Mouse (Mus musculus) left cerebral cortex, postnatal 4 days (tissue): ENCODE results near the gene Dlgap1. TPM values are rescaled to one million over a fixed set of nuclear protein-coding genes. Genes with fewer than 3 reads are reported as not detected.

Source experiments
- DNase-seq: peaks from one replicate; pipeline ENCODE4 v3.0.0-alpha.2; 2022
- intact Hi-C: fragments of 180-260 bp; cut with DNase I; formaldehyde crosslinking; loops from one replicate; pipeline ENCODE4 v1.15.1; 2025
- total RNA-seq, 2 experiments: library from RNA; stranded (reverse); gene quantifications; 2 replicates each; pipeline ENCODE4 v1.2.3; 2021

Dlgap1 gene
- total RNA-seq, 2 experiments from 2014 or later, result 157 to 164 TPM

GRCm38 (mm10) chr17:70706976-70707818, 738.3 kb downstream of the Dlgap1 start:
- intact Hi-C loops, result no loop called here
- peak; percentile 79 for DNase-seq

GRCm38 (mm10) chr17:70707819-70708140, 738.9 kb downstream of the Dlgap1 start:
- intact Hi-C loops, result no loop called here
- DNase-seq, result no peak

DNA sequence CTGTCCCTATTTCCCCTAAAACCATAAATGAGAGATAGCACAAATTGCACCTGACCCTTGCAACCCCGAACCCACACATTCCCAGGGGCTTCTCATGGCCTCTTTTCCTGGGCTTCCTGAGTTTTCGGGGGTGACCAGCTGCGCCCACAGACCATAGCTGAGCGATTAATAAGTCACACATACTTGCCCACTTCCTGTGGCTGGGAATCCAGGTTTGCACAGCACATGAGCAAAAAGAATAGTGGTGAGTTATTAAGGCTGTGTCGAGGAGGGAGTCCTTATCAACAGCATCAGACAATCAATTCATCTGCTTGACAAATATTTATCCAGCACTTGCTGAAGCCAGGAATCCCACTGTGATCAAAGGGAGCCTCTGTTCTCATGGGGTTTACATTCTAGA, 740.7 kb downstream of the Dlgap1 start:
- DNase-seq, result no peak
- intact Hi-C loops, result no loop called here

DNA sequence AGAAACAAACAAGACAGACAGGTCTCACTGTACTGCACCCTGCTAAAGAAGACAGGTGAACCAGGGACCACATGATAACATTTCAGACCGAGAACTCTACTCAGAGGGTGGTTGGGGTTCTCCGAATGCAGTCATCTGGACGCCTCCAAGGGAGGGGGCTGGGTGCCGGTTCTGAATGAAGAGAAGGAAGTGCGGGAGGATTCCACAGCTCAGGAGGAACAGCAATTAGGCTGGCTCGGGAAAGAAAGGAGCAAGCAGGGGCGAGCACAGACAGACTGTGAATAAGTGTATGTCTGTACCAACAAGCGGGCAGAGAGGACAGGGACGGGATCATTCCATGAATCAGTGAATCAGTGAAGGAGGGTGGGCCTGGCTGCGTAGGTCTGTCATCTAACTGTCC, 744.6 kb downstream of the Dlgap1 start:
- intact Hi-C loops, result no loop called here
- DNase-seq, result no peak

DNA sequence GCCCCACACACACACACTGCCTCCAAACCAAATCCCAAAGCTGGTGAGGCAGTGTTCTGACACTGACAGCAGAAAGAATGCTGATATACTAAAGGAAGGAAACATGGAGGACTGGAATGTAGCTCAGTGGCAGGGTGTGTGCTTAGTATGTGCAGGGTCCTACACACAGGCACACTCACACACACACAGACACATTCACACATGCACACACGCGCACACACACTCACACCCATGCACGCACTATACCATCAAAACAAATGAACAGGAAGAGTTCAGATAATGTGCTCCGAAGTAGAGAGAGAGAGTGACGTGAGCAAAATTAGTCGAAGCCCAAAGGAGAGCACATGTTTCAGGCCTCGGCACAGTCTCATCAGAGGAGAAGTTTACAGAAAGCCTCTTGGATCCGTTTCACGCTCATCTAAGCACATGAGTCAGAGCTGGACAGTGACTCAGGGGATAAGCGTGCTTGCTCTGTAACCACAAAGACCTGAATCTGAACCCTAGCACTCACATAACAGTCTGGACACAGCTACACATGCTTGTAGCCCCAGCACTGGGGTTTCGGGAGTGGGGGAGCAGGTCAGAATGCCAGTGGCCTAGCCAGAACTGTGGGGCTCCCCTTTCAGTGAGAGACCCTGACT, 750.9 kb downstream of the Dlgap1 start:
- no peak for DNase-seq
- intact Hi-C loops, result no loop called here

- intact Hi-C loops, result no loop called here
- DNase-seq, result no peak
Measured at GRCm38 (mm10) chr17:70720766-70721165, 751.9 kb downstream of the Dlgap1 start.

DNA sequence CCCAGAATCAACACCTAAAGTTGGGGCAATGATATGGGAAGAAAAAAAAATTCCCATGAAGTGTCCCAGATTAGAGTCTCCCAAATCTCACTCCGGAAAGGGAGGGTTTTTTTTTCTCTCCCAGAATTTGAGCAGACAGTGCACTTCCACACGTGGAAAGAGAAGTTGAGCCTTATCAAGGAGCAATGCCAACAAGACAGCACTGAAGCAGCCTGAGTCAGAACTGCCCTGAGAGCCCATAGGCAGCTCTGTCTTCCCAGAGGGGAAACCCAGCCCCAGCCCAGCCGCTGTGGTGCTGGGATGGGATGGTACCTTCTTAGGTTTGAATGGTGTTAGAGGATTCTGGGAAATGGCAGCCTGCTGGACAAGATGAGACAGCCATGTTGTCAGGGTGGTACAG, 753.3 kb downstream of the Dlgap1 start:
- intact Hi-C loops, result no loop called here
- no peak for DNase-seq

GRCm38 (mm10) chr17:70728719-70729281, 759.9 kb downstream of the Dlgap1 start:
- DNase-seq, result no peak
- intact Hi-C loops, result no loop called here

- intact Hi-C loops, result no loop called here
- no peak for DNase-seq
Measured at GRCm38 (mm10) chr17:70734728-70735127, 765.9 kb downstream of the Dlgap1 start.

DNA sequence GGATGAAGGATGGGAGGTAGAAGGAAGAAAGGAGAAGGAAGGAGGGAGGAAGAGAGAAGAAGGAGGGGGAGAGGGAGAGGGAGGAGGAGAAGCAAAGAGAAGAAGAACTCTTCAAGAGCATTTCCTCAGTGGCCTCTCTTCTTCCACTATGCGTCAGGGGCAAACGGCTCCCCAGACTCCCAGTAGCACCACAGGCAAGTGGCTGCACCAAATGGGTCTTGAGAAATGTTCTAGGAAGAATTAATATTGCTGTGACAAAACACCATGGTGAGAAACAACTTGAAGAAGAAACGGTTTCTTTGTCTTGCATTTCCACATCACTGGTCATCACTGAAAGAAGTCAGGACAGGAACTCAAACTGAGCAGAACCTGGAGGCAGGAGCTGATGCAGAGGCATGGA, 766.5 kb downstream of the Dlgap1 start:
- intact Hi-C loops, result no loop called here
- no peak for DNase-seq

DNA sequence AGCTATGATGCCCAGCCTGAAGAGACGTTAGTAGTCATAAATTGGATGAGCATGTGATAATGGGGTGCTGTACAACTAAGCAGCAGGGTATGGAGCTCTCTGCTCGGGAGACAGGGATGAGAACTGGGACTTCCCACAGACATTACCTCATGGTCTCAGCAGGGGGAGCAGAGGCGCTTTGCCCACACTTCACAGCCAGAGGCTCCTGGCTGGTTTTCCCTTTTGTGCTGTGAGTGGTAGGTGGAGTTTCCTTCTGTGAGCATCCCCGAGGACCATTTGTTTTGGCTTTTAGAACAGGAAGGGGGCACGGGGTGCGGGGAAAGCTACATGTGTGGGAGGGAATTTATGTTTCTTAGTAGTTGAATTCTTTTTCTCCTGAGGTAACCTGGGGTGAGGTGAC, 768.6 kb downstream of the Dlgap1 start:
- intact Hi-C loops, result no loop called here

DNA sequence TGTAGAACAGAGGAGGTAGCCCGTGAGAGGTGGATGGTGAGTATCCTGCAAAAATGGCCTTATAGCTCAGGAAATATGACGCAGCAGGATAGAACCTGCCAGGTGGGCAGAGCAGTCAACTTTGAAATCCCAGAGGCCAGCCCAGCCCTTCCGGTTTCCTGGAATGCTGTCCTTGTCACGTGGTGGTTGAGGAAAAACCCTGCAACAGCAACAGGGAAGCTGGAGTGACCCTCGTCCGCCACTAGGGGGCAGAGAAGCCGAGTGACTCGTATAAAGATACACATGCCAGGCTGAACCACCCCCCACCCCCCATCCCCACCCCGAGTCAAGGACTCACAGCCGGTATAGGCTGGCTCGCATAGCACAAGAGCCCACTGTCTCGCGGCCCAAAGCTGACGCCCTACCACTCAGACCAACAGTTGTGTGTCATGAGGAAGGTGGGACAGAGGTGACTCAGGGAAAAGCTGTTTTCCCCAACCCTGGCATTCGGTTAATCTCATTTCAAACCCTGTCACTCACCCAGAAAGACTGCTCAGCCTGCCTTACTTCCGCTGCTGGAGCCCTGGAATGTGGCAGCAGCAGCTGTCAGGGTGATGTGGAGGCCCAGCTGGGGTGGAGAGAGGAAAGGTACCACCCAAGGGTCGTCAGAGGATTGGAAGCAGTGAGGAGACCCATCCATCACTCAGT, 769.4 kb downstream of the Dlgap1 start:
- DNase-seq, result peak; percentile 83
- intact Hi-C loops, result no loop called here

More for the DNA sequence above, 768.6 kb downstream of the Dlgap1 start:
- peak; percentile 23 for DNase-seq

DNA sequence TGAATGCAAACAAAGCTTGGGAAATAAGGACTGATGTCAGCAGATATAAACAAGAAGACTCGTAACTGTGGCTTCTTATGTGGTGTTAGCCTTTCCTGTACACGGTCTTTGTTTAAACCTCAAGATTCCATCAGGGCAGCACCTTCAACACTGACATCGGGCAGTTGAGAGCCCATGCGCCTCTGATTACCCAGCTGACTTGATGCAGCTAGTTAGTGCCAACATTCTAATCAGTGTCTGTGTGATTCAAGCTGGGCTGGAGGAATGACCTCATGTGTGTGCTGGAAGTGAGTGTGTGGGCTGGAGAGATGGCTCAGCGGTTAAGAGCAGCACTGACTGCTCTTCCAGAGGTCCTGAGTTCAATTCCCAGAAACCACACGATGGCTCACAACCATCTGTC, 770.5 kb downstream of the Dlgap1 start:
- no peak for DNase-seq
- intact Hi-C loops, result no loop called here

GRCm38 (mm10) chr17:70741696-70742095, 772.8 kb downstream of the Dlgap1 start:
- DNase-seq, result no peak
- intact Hi-C loops, result no loop called here

GRCm38 (mm10) chr17:70744570-70745153, 775.8 kb downstream of the Dlgap1 start:
- intact Hi-C loops, result no loop called here
- DNase-seq, result no peak

DNA sequence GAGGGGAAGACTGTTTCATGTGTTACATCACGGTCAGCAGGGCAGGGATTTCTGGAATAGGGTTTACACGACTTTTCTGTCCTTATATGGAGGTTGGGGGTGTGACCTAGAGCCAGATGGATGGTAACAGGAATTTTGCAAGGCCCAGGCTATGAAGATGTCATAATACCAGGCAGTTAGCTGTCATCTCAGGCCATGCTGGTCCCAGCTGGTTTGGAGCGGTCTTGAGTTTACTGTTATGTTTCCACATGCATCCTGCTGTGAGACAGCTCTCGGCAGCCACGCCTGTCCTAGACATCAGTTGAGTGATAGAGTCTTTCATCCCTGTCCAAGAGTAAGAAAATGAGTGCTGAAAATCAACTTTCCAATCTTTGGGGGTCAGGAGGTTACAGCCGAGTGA, 776.5 kb downstream of the Dlgap1 start:
- intact Hi-C loops, result no loop called here
- no peak for DNase-seq

DNA sequence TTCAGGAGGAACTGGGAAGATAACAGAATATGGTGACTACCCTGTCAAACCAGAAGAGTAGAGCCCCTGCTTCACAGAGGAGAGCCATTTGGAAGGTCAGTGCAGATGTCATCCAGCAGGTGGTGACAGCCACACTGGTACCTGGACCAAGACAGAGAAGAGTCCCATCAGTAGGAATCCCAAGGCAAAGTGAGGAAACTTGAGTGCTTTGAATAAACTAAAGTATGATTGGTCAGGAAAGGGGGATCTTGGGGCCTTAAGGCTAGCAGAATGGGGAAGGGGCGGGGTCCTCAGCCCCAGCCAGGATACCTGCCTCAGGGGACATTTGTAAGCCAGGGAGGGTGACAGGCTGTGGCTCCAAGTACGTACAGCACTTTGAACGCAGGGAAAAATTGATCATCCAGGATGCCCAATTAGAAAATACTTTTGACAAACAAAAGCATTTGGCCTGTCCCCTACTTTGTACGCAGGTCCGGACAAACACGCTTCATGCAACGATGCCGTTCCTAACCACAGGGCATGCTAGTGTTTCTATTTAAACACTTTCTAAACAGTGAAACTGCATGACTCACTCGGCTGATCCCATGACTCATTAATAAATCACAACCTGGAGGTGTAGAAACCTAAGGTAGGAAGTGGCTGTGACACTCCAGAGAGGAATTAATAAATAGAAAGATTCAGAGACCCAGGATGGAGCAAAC, 777.7 kb downstream of the Dlgap1 start:
- intact Hi-C loops, result no loop called here
- DNase-seq, result no peak

DNA sequence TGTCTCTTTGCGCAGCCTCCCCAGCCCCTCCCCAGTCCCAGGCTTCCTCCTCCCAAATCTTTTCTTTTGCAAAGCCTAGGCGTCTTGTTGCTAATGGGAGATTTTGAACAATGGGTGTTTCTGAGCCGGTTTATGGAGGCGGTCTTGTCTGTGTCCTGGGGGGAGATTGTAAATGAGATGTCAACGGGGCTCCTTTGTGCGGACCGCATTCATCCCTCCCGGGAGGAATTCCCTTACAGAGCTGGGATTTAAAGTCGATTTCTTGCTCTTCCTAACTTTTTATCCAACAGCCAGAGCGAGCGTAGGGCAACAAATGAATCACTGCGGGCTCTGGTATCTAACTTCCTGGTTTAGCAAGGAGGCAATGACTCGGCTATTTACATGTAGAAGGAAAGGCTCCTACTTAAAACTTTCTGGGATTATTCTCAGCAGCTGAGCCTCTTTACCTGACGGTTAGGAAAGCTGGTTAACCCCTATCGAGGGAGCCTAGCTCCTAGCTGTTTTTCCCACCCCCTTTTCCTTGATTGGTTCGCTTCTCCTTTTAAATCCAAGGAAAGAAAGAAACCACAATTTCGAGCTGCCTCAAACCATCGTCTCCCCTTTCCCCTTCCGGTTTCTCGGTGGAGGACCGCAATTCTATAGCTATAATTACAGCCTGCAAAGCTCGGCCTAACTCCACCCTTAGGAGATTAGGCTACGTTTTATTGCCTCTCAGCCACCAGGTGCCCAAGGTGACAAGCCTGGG, 779.0 kb downstream of the Dlgap1 start:
- no peak for DNase-seq
- intact Hi-C loops, result no loop called here

GRCm38 (mm10) chr17:70748476-70748830, 779.6 kb downstream of the Dlgap1 start:
- DNase-seq, result no peak
- intact Hi-C loops, result no loop called here
